Mouse (Mus musculus) layer of hippocampus, postnatal 36 days (tissue): ENCODE data around the gene Stard5. TPM values are rescaled to one million over a fixed set of nuclear protein-coding genes. Genes with fewer than 3 reads are reported as not detected.

ENCODE experiments used
- DNase-seq, 2 experiments: peaks; one replicate each; pipeline ENCODE4 v3.0.0; 2022
- total RNA-seq, 2 experiments: library from RNA; stranded (reverse); gene quantifications; 2 replicates each; pipeline ENCODE4 v1.2.3; 2021

Gene Stard5
- total RNA-seq, result 10 to 100 TPM; 17.2 to 18.1 TPM

- peak; percentile 86 to 90 for DNase-seq
Measured at GRCm38 (mm10) chr7:83631828-83632681, at the start of gene Stard5. Gene Stard5 (plus strand): TSS chr7:83631959.

- DNase-seq, result peak; percentile 56 to 59
Measured at GRCm38 (mm10) chr7:83584639-83585471, 46.9 kb upstream of the Stard5 start, which contains the start of gene Tmc3. Gene Tmc3 (plus strand): TSS chr7:83584927.

GRCm38 (mm10) chr7:83594056-83594455 is 37.7 kb upstream of the Stard5 start:
- no peak for DNase-seq

- no peak for DNase-seq
Measured at GRCm38 (mm10) chr7:83597063-83597462, 34.7 kb upstream of the Stard5 start.

- no peak for DNase-seq
Measured at GRCm38 (mm10) chr7:83598997-83599912, 32.5 kb upstream of the Stard5 start.

GRCm38 (mm10) chr7:83599913-83600286 is 31.9 kb upstream of the Stard5 start:
- DNase-seq, result peak; percentile 12 to 13

- no peak for DNase-seq
Measured at GRCm38 (mm10) chr7:83604180-83604944, 27.4 kb upstream of the Stard5 start.

GRCm38 (mm10) chr7:83606796-83607195 is 25.0 kb upstream of the Stard5 start:
- no peak for DNase-seq

- no peak for DNase-seq
Measured at GRCm38 (mm10) chr7:83609891-83610290, 21.9 kb upstream of the Stard5 start.

- no peak for DNase-seq
Measured at GRCm38 (mm10) chr7:83611886-83612285, 19.9 kb upstream of the Stard5 start.

GRCm38 (mm10) chr7:83615272-83615671 is 16.5 kb upstream of the Stard5 start:
- DNase-seq, result no peak

GRCm38 (mm10) chr7:83615815-83616214 is 15.9 kb upstream of the Stard5 start:
- DNase-seq, result no peak

GRCm38 (mm10) chr7:83616268-83616667 is 15.5 kb upstream of the Stard5 start:
- DNase-seq, result no peak

- no peak for DNase-seq
Measured at GRCm38 (mm10) chr7:83618709-83619108, 13.1 kb upstream of the Stard5 start.

GRCm38 (mm10) chr7:83622582-83622981 is 9.2 kb upstream of the Stard5 start:
- no peak for DNase-seq

GRCm38 (mm10) chr7:83624065-83624464 is 7.7 kb upstream of the Stard5 start:
- DNase-seq, result no peak

GRCm38 (mm10) chr7:83626557-83627257 is 5.1 kb upstream of the Stard5 start:
- DNase-seq, result no peak

GRCm38 (mm10) chr7:83627369-83627768 is 4.4 kb upstream of the Stard5 start:
- no peak for DNase-seq

GRCm38 (mm10) chr7:83631073-83631827 is 509 bp upstream of the Stard5 start:
- no peak for DNase-seq

- DNase-seq, result no peak
Measured at GRCm38 (mm10) chr7:83632682-83633120, 942 bp downstream of the Stard5 start.
